Mouse (Mus musculus): ENCODE data around the gene Actn1.

- TF ChIP-seq EP300 (IDR thresholded peaks at IDR 0.05; ENCODE audit: low read depth): no peak
- TF ChIP-seq CTCF (IDR thresholded peaks at IDR 0.05; ENCODE audit: low read depth): no peak
These were observed 38.5 kb upstream of the Actn1 start for GRCm38 (mm10) chr12:80298714-80299113.

Data from liver, postnatal 0 days (tissue).